In genomic region chr11:59289706-59290105, GRCm38 (mm10) we compare ENCODE assay signal across 13 mouse cellular contexts. TPM values are rescaled to one million over a fixed set of nuclear protein-coding genes. Genes with fewer than 3 reads are reported as not detected.
DNase-seq lines count a peak whose midpoint lies in the region; ATAC-seq and TF ChIP-seq lines count a peak whose summit lies in the region.
"Had no signal": no experiment of that assay in that cellular context is flagged by ENCODE, and none has a peak within 500 bp of the region (broad histone marks: within the 10 kb centered on the region; RNA-seq: fewer than 3 reads in every experiment).

No protein-coding gene starts in this region.

- no peak for ATAC-seq in heart, embryonic 13.5 days (ENCODE audit: extremely low read depth, insufficient number of reproducible peaks, low FRiP score, low TSS enrichment)
- no peak for ATAC-seq in hindbrain, embryonic 11.5 days (ENCODE audit: low FRiP score)
- ATAC-seq in midbrain, embryonic 14.5 days (ENCODE audit: low FRiP score, low TSS enrichment), result no peak
- ATAC-seq in liver, postnatal 0 days, result no peak
- ATAC-seq in liver, embryonic 12.5 days, result no peak
- ATAC-seq: CD4-positive, CD25-positive, alpha-beta regulatory T cell, adult 4 months had no signal

- peaks cover 9% of the 10 kb centered on the region for H3K4me1 ChIP-seq in heart, embryonic 13.5 days
- peaks cover 7% of the 10 kb centered on the region for H3K4me1 ChIP-seq in hindbrain, embryonic 11.5 days (replicated peaks; ENCODE audit: control insufficient read depth, insufficient read depth, low read length)
- no peaks in the 10 kb centered on the region for H3K4me1 ChIP-seq in midbrain, embryonic 14.5 days (ENCODE audit: control insufficient read depth, insufficient read depth, low read length)
- H3K4me1 ChIP-seq in liver, postnatal 0 days (ENCODE audit: insufficient read depth), result no peaks in the 10 kb centered on the region
- no peaks in the 10 kb centered on the region for H3K4me1 ChIP-seq in liver, embryonic 12.5 days

- no peaks in the 10 kb centered on the region for H3K9me3 ChIP-seq in heart, embryonic 13.5 days
- H3K9me3 ChIP-seq in hindbrain, embryonic 11.5 days (ENCODE audit: control insufficient read depth, low read length), result no peaks in the 10 kb centered on the region
- no peaks in the 10 kb centered on the region for H3K9me3 ChIP-seq in midbrain, embryonic 14.5 days (ENCODE audit: control insufficient read depth, low read length)
- no peaks in the 10 kb centered on the region for H3K9me3 ChIP-seq in liver, postnatal 0 days (ENCODE audit: low read length)
- no peaks in the 10 kb centered on the region for H3K9me3 ChIP-seq in liver, embryonic 12.5 days (replicated peaks)

- no peak overlapping the region for H3K27ac ChIP-seq in heart, embryonic 13.5 days (replicated peaks)
- 0 out of 2 replicates have a peak overlapping the region, but pooled peaks have one; percentile 49 for H3K27ac ChIP-seq in hindbrain, embryonic 11.5 days (ENCODE audit: low read depth, low read length)
- H3K27ac ChIP-seq in midbrain, embryonic 14.5 days (replicated peaks; ENCODE audit: low read depth, low read length), result no peak overlapping the region
- no peak overlapping the region for H3K27ac ChIP-seq in liver, postnatal 0 days (ENCODE audit: low read depth)
- no peak overlapping the region for H3K27ac ChIP-seq in liver, embryonic 12.5 days

- WGBS in heart, embryonic 13.5 days, result under 1% methylated on average over 25 of the region's 25 CpGs
- 1% methylated on average over 22 of the region's 25 CpGs for WGBS in hindbrain, embryonic 11.5 days
- WGBS in midbrain, embryonic 14.5 days, result under 1% methylated on average over 25 of the region's 25 CpGs
- WGBS in liver, postnatal 0 days (ENCODE audit: insufficient replicate concordance), result 2% methylated on average over 25 of the region's 25 CpGs
- WGBS in liver, embryonic 12.5 days (ENCODE audit: insufficient replicate concordance), result 3% methylated on average over 25 of the region's 25 CpGs

- DNase-seq in heart, adult 8-10 months (ENCODE audit: low spot score), result no peak
- peak; percentile 50 for DNase-seq in R1 (ENCODE audit: low read depth, low spot score)
- DNase-seq in hindbrain, embryonic 11.5 days (ENCODE audit: low spot score), result peak; percentile 55
- DNase-seq in midbrain, embryonic 14.5 days, result peak; percentile 23
- no peak for DNase-seq in liver, postnatal 0 days
- DNase-seq in urinary bladder, adult 18-20 months (ENCODE audit: low spot score in 2 of 2), result no peak
- DNase-seq: cerebellum, adult 18-20 months had no signal

- H3K4me3 ChIP-seq in heart, embryonic 13.5 days, result 0 out of 2 replicates have a peak overlapping the region, but pooled peaks have one; percentile 3
- peak overlapping the region; percentile 24 for H3K4me3 ChIP-seq in hindbrain, embryonic 11.5 days (ENCODE audit: low read depth, low read length)
- H3K4me3 ChIP-seq in midbrain, embryonic 14.5 days (replicated peaks; ENCODE audit: low read depth, low read length), result peak overlapping the region; percentile 19
- H3K4me3 ChIP-seq in liver, postnatal 0 days (ENCODE audit: low read depth, low read length), result no peak overlapping the region
- no peak overlapping the region for H3K4me3 ChIP-seq in liver, embryonic 12.5 days

- peaks cover 100% of the 10 kb centered on the region for H3K27me3 ChIP-seq in heart, embryonic 13.5 days (replicated peaks)
- H3K27me3 ChIP-seq in hindbrain, embryonic 11.5 days (ENCODE audit: control insufficient read depth, insufficient read depth, low read length), result peaks cover 68% of the 10 kb centered on the region
- peaks cover 80% of the 10 kb centered on the region for H3K27me3 ChIP-seq in midbrain, embryonic 14.5 days (ENCODE audit: control insufficient read depth, insufficient read depth, low read length)
- peaks cover 80% of the 10 kb centered on the region for H3K27me3 ChIP-seq in liver, postnatal 0 days (ENCODE audit: insufficient read depth, low read length)
- H3K27me3 ChIP-seq in liver, embryonic 12.5 days (replicated peaks), result peaks cover 100% of the 10 kb centered on the region

- no peaks in the 10 kb centered on the region for H3K36me3 ChIP-seq in heart, embryonic 13.5 days
- no peaks in the 10 kb centered on the region for H3K36me3 ChIP-seq in hindbrain, embryonic 11.5 days (ENCODE audit: control insufficient read depth, insufficient read depth, low read length)
- H3K36me3 ChIP-seq in midbrain, embryonic 14.5 days (ENCODE audit: control insufficient read depth, insufficient read depth, low read length), result no peaks in the 10 kb centered on the region
- no peaks in the 10 kb centered on the region for H3K36me3 ChIP-seq in liver, postnatal 0 days (replicated peaks; ENCODE audit: insufficient read depth, low read length)
- H3K36me3 ChIP-seq in liver, embryonic 12.5 days, result no peaks in the 10 kb centered on the region

- H3K9ac ChIP-seq in heart, embryonic 13.5 days, result no peak overlapping the region
- no peak overlapping the region for H3K9ac ChIP-seq in hindbrain, embryonic 11.5 days (ENCODE audit: low read depth, low read length)
- H3K9ac ChIP-seq in midbrain, embryonic 14.5 days (replicated peaks; ENCODE audit: low read length), result no peak overlapping the region
- no peak overlapping the region for H3K9ac ChIP-seq in liver, postnatal 0 days (replicated peaks)
- H3K9ac ChIP-seq in liver, embryonic 12.5 days, result no peak overlapping the region

- no peak for TF ChIP-seq CTCF in liver, postnatal 0 days (IDR thresholded peaks at IDR 0.05; ENCODE audit: low read depth)

- TF ChIP-seq EP300 in liver, postnatal 0 days (IDR thresholded peaks at IDR 0.05; ENCODE audit: low read depth), result no peak

- no peak overlapping the region for H3K4me2 ChIP-seq in heart, embryonic 13.5 days
- peak overlapping the region; percentile 32 for H3K4me2 ChIP-seq in hindbrain, embryonic 11.5 days (replicated peaks; ENCODE audit: low read depth, low read length)
- H3K4me2 ChIP-seq in midbrain, embryonic 14.5 days (ENCODE audit: low read length), result peak overlapping the region; percentile 38; the same call in 1 of the 2 replicates
- no peak overlapping the region for H3K4me2 ChIP-seq in liver, postnatal 0 days (ENCODE audit: low read depth, low read length)
- H3K4me2 ChIP-seq in liver, embryonic 12.5 days, result no peak overlapping the region

RNA-seq across cellular contexts. Expression of gene Wnt3a, which starts 0.8 kb away (rescaled TPM):
- not detected in 2 replicates for polyA plus RNA-seq in heart, embryonic 13.5 days (2015; fragmentation: Nextera tagmentation; extraction: Ambion mirVana)
- total RNA-seq in heart, adult 8-10 months (2022), result not detected
- polyA plus RNA-seq in hindbrain, embryonic 11.5 days (2014; fragmentation: Nextera tagmentation; extraction: Ambion mirVana), result 3.9 and 4.0 TPM in 2 replicates
- polyA plus RNA-seq in midbrain, embryonic 14.5 days (2014; fragmentation: Nextera tagmentation; extraction: Ambion mirVana), result 0.43 and 0.46 TPM in 2 replicates
- not detected in 2 replicates for polyA plus RNA-seq in liver, postnatal 0 days (2015; fragmentation: Nextera tagmentation; extraction: Ambion mirVana)
- polyA plus RNA-seq in liver, embryonic 12.5 days (2016; fragmentation: Nextera tagmentation; extraction: Ambion mirVana), result 0.06 TPM in 1 of 2 replicates, not detected in the other
- total RNA-seq: left cerebral cortex, adult 8-10 months; monocyte, adult 5-6 weeks had no signal
- polyA plus RNA-seq: CD4-positive, CD25-positive, alpha-beta regulatory T cell, adult 4 months; intestine, embryonic 14.5 days had no signal

RNA-seq across cellular contexts. Expression of gene Wnt9a, which starts 17.0 kb away (rescaled TPM):
- polyA plus RNA-seq in heart, embryonic 13.5 days (2015; fragmentation: Nextera tagmentation; extraction: Ambion mirVana), result 2.8 and 2.9 TPM in 2 replicates
- 1 to 10 TPM; 4.3 to 4.9 (median 4.6) TPM for total RNA-seq in heart, adult 8-10 months (2022)
- polyA plus RNA-seq in hindbrain, embryonic 11.5 days (2014; fragmentation: Nextera tagmentation; extraction: Ambion mirVana), result 2.7 and 3.8 TPM in 2 replicates
- 1.6 and 1.7 TPM in 2 replicates for polyA plus RNA-seq in midbrain, embryonic 14.5 days (2014; fragmentation: Nextera tagmentation; extraction: Ambion mirVana)
- polyA plus RNA-seq in liver, postnatal 0 days (2015; fragmentation: Nextera tagmentation; extraction: Ambion mirVana), result 0.16 and 0.18 TPM in 2 replicates
- polyA plus RNA-seq in liver, embryonic 12.5 days (2016; fragmentation: Nextera tagmentation; extraction: Ambion mirVana), result 0.32 and 0.50 TPM in 2 replicates
- total RNA-seq: monocyte, adult 5-6 weeks had no signal
- polyA plus RNA-seq: CD4-positive, CD25-positive, alpha-beta regulatory T cell, adult 4 months had no signal

Comparison
In these comparisons a context has a peak if more than half of its experiments do, and no peak if none do; other contexts are left out.
1. H3K4me2 ChIP-seq: peak in hindbrain, embryonic 11.5 days (single experiment) and midbrain, embryonic 14.5 days (single experiment); none in heart, embryonic 13.5 days (single experiment), liver, postnatal 0 days (single experiment) and liver, embryonic 12.5 days (single experiment).
2. H3K4me3 ChIP-seq: peak in heart, embryonic 13.5 days (single experiment), hindbrain, embryonic 11.5 days (single experiment) and midbrain, embryonic 14.5 days (single experiment); none in liver, postnatal 0 days (single experiment) and liver, embryonic 12.5 days (single experiment).
3. DNase-seq: peak in R1 (single experiment), hindbrain, embryonic 11.5 days (single experiment) and midbrain, embryonic 14.5 days (single experiment); none in heart, adult 8-10 months (single experiment), liver, postnatal 0 days (single experiment) and urinary bladder, adult 18-20 months (0 of 2).